Mouse (Mus musculus) liver, adult 2 months (tissue): ENCODE results near the gene Igfbp6.
A peak's percentile ranks its signal among the peaks of the same experiment; 100 is the strongest.

Experiments
- CTCF ChIP-seq: fragments of 200-500 bp; IDR thresholded peaks from 2 replicates; pipeline ENCODE4 v1.5.1; 2011; ENCODE audit warnings: low read depth, low read length, control low read depth
- POLR2A ChIP-seq: fragments of 200-500 bp; IDR thresholded peaks from 2 replicates; pipeline ENCODE4 v1.6.1; 2011; ENCODE audit warnings: low read length, control low read depth; ENCODE audit not compliant: insufficient read depth; ENCODE audit errors: extremely low read depth

GRCm38 (mm10) chr15:102117461-102118443, 26.4 kb upstream of the Igfbp6 start:
- TF ChIP-seq CTCF (peak; percentile 74), POLR2A (no peak)
